Mouse (Mus musculus): ENCODE measurements at regions not wholly inside any gene's neighbourhood (a gene's known extent, or its start where the extent isn't known, plus 50 kb on each side); places are given as distances from the start of the nearest gene placed in this dataset.

DNA sequence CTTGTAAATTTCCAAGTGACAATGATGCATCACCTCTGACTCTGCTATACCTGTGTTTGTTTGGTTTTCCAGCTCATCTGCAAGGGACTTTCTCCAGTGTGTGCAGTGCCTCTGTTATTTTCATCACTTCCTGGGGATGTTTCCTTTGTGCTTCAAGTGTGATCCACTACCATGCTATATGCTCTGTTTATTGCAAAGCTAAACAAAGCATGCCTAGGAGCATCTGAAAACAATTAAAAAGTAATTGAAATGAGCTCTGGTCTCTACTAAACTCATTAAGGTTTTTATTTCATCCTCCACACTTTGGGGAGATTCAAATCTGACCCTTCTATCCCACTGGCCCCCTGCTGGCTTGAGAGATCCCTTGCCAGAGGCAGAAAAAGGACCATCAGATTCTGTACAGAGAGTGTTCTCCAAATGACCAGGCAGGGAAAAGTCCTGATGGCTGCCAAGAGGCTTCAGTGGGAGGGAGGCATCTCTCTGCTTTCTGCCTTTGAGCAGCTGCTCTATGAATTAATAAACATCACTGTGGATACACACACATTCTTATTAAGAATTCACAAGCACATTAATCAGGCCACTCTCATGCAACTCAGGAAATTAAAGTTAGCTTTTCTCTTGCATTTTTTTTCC is 57.0 kb downstream of the Amd2 start:
- ChIA-PET CTCF (interaction anchor here in 1 of 4 experiments (0.6 kb wide), 1 partner anchor 411 kb away, joined by 3 read pairs; no protein-coding TSS in a partner anchor), POLR2A (no interaction called here)

GRCm38 (mm10) chr10:35649930-35650329 is 61.8 kb downstream of the Amd2 start:
- POLR2A ChIA-PET = no interaction called here

GRCm38 (mm10) chr10:35620853-35621252 is 90.8 kb downstream of the Amd2 start:
- CTCF ChIA-PET = no interaction called here
- POLR2A ChIA-PET = interaction anchor here in 1 of 4 experiments (0.6 kb wide), 1 partner anchor 1199 kb away, joined by 4 read pairs; no protein-coding TSS in a partner anchor

More at GRCm38 (mm10) chr10:35649930-35650329, 61.8 kb downstream of the Amd2 start:
- CTCF ChIA-PET = no interaction called here

DNA sequence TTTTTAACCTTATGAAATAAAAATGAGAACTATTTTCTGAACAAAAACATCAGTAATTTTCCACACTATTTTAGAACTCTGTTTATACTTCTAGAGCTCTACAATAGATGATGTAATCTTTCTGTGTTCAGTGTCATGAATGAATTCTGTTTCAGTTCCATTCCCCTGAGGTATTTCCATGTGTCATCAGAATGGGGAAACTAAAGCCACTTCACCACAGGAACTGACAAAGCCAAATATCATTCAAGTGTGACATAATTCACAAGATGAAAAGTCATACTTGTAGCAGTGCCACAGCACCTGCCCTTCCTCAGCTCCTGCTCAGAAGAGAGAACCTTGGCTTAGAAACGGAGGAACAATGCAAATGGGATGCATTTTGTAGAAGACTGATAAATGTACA is 125.4 kb downstream of the Amd2 start:
- ChIA-PET CTCF (no interaction called here), POLR2A (no interaction called here)

Measured in embryonic stem cell, embryonic (primary cell).